In genomic region chr14:47751422-47752205, GRCm38 (mm10) we compare ENCODE assay signal across 9 mouse cellular contexts.
DNase-seq lines count a peak whose midpoint lies in the region; ATAC-seq and TF ChIP-seq lines count a peak whose summit lies in the region.
"Had no signal": no experiment of that assay in that cellular context is flagged by ENCODE, and none has a peak within 500 bp of the region (broad histone marks: within the 10 kb centered on the region; RNA-seq: fewer than 3 reads in every experiment).

No protein-coding gene starts in this region.

- H3K27ac ChIP-seq in forebrain, postnatal 0 days (ENCODE audit: low read depth, low read length): no peak overlapping the region
- no peak overlapping the region for H3K27ac ChIP-seq in limb, embryonic 11.5 days (replicated peaks; ENCODE audit: low read depth, low read length)
- H3K27ac ChIP-seq in neural tube, embryonic 13.5 days (replicated peaks): no peak overlapping the region

- H3K4me1 ChIP-seq in forebrain, postnatal 0 days (ENCODE audit: insufficient read depth): no peaks in the 10 kb centered on the region
- peaks cover 3% of the 10 kb centered on the region; the same call in 1 of the 2 replicates for H3K4me1 ChIP-seq in limb, embryonic 11.5 days (ENCODE audit: control insufficient read depth, insufficient read depth, low read length)
- 0 out of 2 replicates have a peak, but pooled peaks cover 5% of the 10 kb centered on the region for H3K4me1 ChIP-seq in neural tube, embryonic 13.5 days (replicated peaks)

- no peak overlapping the region for H3K4me2 ChIP-seq in forebrain, postnatal 0 days (ENCODE audit: low read depth)
- H3K4me2 ChIP-seq in limb, embryonic 11.5 days (ENCODE audit: low read depth, severe bottlenecking): no peak overlapping the region
- H3K4me2 ChIP-seq in neural tube, embryonic 13.5 days: no peak overlapping the region

- no peaks in the 10 kb centered on the region for H3K9me3 ChIP-seq in forebrain, postnatal 0 days (ENCODE audit: low read length)
- no peaks in the 10 kb centered on the region for H3K9me3 ChIP-seq in limb, embryonic 11.5 days (ENCODE audit: control insufficient read depth, low read length)
- H3K9me3 ChIP-seq in neural tube, embryonic 13.5 days: no peaks in the 10 kb centered on the region

- H3K36me3 ChIP-seq in forebrain, postnatal 0 days (ENCODE audit: insufficient read depth): no peaks in the 10 kb centered on the region
- H3K36me3 ChIP-seq in limb, embryonic 11.5 days (ENCODE audit: control insufficient read depth, insufficient read depth, low read length): no peaks in the 10 kb centered on the region
- no peaks in the 10 kb centered on the region for H3K36me3 ChIP-seq in neural tube, embryonic 13.5 days

- peak; percentile 76 for ATAC-seq in forebrain, postnatal 0 days
- ATAC-seq in limb, embryonic 11.5 days (ENCODE audit: insufficient number of reproducible peaks, low FRiP score, low TSS enrichment, low read depth): no peak
- peak; percentile 62; the same call in 1 of the 2 replicates for ATAC-seq in neural tube, embryonic 13.5 days (ENCODE audit: low read depth)

- no peak overlapping the region for H3K4me3 ChIP-seq in forebrain, postnatal 0 days (ENCODE audit: low read depth, low read length)
- H3K4me3 ChIP-seq in limb, embryonic 11.5 days (ENCODE audit: low read depth, low read length): no peak overlapping the region
- H3K4me3 ChIP-seq in neural tube, embryonic 13.5 days: no peak overlapping the region
- H3K4me3 ChIP-seq: erythroblast, embryonic 14.5 days had no signal

- peak; percentile 15 for DNase-seq in ovary, adult 18-20 months (ENCODE audit: low spot score)
- no peak for DNase-seq in ovary, postnatal 10 days (ENCODE audit: low spot score)
- peak; percentile 5 for DNase-seq in c-Kit-positive CD71-positive TER-119-positive erythroid progenitor cells, embryonic 14.5 days (ENCODE audit: low spot score)
- peak; percentile 86 for DNase-seq in forebrain, postnatal 0 days
- peak; percentile 60 for DNase-seq in hindlimb bud, embryonic 11.5 days (ENCODE audit: extremely low spot score, low read depth, low spot score)
- peak; percentile 70 for DNase-seq in limb, embryonic 11.5 days (ENCODE audit: low spot score)
- DNase-seq in natural killer cell, adult 2 months (ENCODE audit: low spot score in 2 of 2): no peak

- H3K27me3 ChIP-seq in forebrain, postnatal 0 days (ENCODE audit: insufficient read depth, low read length): no peaks in the 10 kb centered on the region
- H3K27me3 ChIP-seq in limb, embryonic 11.5 days (ENCODE audit: control insufficient read depth, insufficient read depth, low read length): no peaks in the 10 kb centered on the region
- no peaks in the 10 kb centered on the region for H3K27me3 ChIP-seq in neural tube, embryonic 13.5 days

- WGBS in forebrain, postnatal 0 days: 46% methylated on average over 8 of the region's 8 CpGs
- 62% methylated on average over 8 of the region's 8 CpGs for WGBS in limb, embryonic 11.5 days
- 45% methylated on average over 8 of the region's 8 CpGs for WGBS in neural tube, embryonic 13.5 days

- no peak overlapping the region for H3K9ac ChIP-seq in forebrain, postnatal 0 days
- H3K9ac ChIP-seq in limb, embryonic 11.5 days (ENCODE audit: low read length): no peak overlapping the region
- H3K9ac ChIP-seq in neural tube, embryonic 13.5 days: no peak overlapping the region

- TF ChIP-seq CTCF in forebrain, postnatal 0 days (IDR thresholded peaks at IDR 0.05; ENCODE audit: low read depth): peak; percentile 95

Comparison
In these comparisons a context has a peak if more than half of its experiments do, and no peak if none do; other contexts are left out.
1. DNase-seq: peak in ovary, adult 18-20 months (single experiment), c-Kit-positive CD71-positive TER-119-positive erythroid progenitor cells, embryonic 14.5 days (single experiment), forebrain, postnatal 0 days (single experiment), hindlimb bud, embryonic 11.5 days (single experiment) and limb, embryonic 11.5 days (single experiment); none in ovary, postnatal 10 days (single experiment) and natural killer cell, adult 2 months (0 of 2).